Mouse (Mus musculus): ENCODE data around the gene Tbc1d17. TPM values are rescaled to one million over a fixed set of nuclear protein-coding genes. Genes with fewer than 3 reads are reported as not detected.

Tbc1d17 gene
- polyA plus RNA-seq (2015; fragmentation: Nextera tagmentation; extraction: Ambion mirVana): 71.0 and 71.3 TPM in 2 replicates

DNA sequence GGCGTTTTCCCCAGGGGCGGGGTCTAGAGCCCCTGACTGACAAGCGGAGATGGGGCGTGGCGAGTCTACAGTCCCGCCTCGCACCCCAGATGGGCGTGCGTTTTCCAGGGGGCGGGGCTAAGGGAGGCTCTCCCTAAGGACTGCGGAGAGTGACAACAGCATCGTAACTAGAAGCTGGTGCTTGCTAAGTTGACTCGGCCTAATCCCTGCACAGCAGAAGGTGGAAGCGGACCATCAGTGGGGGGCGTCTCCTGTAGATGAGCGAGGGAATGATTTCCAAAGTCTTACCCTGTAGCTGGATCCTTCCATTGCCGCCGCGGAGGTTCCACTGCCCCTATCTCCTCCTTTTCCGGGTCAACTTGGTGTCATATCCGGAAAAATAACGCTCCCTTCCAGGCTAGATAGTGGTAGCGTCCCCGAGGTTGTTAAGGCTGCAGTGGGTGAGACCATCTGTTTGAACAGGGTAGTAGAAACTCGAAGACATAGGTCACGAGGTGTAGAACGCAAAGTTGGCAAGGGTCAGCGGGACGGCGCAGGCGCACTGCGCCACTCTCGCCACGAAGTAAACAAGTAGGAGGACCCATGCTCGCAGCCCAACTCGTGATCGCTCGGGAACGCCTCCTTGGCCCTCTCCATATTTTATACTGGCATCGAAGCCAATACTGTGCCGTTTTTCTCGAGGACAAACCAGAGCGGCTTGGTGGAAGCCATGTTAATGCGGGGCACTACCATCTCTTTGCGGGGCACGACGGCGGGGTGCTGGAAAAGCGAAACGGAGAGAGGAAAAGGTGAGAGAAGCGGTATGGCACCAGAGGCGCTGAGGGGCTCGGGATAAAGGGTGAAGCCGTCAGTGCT lies at the start of gene Tbc1d17, which contains the start of gene Akt1s1:
Tbc1d17 (minus strand) TSS at position 519 of the 855 bp plus-strand sequence.
Akt1s1 (plus strand) TSS at position 431 of the 855 bp plus-strand sequence.
- peaks cover 36% of the 10 kb centered on the region for H3K4me1 ChIP-seq (replicated peaks)
- peak within 1 kb of the TSS; percentile 98 for H3K27ac ChIP-seq
- peak within 1 kb of the TSS; percentile 71 for H3K4me3 ChIP-seq (replicated peaks)
- H3K36me3 ChIP-seq: peaks cover 38% of the 10 kb centered on the region
- peak; percentile 86 for ATAC-seq
- H3K27me3 ChIP-seq (replicated peaks): no peaks in the 10 kb centered on the region
- peak within 1 kb of the TSS; percentile 76 for H3K9ac ChIP-seq
- H3K9me3 ChIP-seq: no peaks in the 10 kb centered on the region
- WGBS: under 1% methylated on average over 54 of the region's 54 CpGs
- H3K4me2 ChIP-seq (replicated peaks): peak within 1 kb of the TSS; percentile 85

DNA sequence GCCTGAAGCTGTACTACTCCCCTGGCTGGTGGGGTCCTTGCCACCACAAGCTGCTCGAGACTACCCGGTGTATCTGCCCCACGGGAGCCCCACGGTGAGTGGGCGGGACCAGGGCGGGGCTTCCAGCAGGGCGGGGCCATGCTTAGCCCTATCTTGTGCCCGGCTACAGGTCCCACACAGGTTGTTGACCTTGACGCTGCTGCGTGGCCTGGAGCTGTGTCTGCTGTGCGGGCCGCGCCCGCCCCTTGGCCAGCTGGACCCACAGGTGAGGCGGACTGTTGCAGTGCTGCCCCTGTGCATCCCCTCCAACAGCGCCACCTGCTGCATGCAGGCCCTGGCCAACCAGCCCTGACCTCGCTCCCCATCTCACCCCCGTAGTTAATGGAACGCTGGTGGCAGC lies 49.7 kb upstream of the Tbc1d17 start:
- 0 out of 2 replicates have a peak, but pooled peaks have one; percentile 4 for ATAC-seq
- Histone ChIP-seq H3K4me1 (replicated peaks) (peaks cover 29% of the 10 kb centered on the region), H3K9ac (no peak overlapping the region), H3K4me3 (replicated peaks) (no peak overlapping the region), H3K36me3 (peaks cover 12% of the 10 kb centered on the region), H3K27ac (no peak overlapping the region), H3K4me2 (replicated peaks) (no peak overlapping the region; the same call in 1 of the 2 replicates), H3K27me3 (replicated peaks) (no peaks in the 10 kb centered on the region), H3K9me3 (no peaks in the 10 kb centered on the region)
- 31% methylated on average over 19 of the region's 19 CpGs for WGBS

DNA sequence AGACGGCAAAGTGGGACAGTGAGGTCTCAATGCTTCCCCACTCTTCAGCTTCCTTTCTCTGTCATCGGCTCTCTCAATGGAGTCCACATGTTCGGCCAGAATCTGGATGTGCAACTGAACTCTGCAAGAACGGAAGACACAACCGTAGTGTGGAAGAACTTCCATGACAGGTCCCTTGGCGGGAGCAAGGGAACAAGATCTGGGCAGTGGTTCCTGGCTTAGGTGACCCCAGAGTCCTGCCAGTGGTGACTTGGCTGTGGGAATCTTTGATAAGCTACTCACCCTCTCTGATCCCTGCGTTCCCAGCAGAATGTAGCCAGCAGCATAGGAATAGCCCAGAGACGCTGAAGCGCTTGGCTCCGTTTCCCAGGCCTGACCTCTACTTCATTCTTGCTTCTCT lies 47.6 kb upstream of the Tbc1d17 start:
- Histone ChIP-seq H3K4me3 (replicated peaks) (peak overlapping the region; percentile 64), H3K9ac (peak overlapping the region; percentile 68), H3K4me2 (replicated peaks) (peak overlapping the region; percentile 83), H3K9me3 (no peaks in the 10 kb centered on the region), H3K4me1 (replicated peaks) (peaks cover 31% of the 10 kb centered on the region), H3K27ac (peak overlapping the region; percentile 82), H3K36me3 (peaks cover 4% of the 10 kb centered on the region; the same call in 1 of the 2 replicates), H3K27me3 (replicated peaks) (no peaks in the 10 kb centered on the region)
- ATAC-seq: no peak
- 36% methylated on average over 10 of the region's 10 CpGs for WGBS

DNA sequence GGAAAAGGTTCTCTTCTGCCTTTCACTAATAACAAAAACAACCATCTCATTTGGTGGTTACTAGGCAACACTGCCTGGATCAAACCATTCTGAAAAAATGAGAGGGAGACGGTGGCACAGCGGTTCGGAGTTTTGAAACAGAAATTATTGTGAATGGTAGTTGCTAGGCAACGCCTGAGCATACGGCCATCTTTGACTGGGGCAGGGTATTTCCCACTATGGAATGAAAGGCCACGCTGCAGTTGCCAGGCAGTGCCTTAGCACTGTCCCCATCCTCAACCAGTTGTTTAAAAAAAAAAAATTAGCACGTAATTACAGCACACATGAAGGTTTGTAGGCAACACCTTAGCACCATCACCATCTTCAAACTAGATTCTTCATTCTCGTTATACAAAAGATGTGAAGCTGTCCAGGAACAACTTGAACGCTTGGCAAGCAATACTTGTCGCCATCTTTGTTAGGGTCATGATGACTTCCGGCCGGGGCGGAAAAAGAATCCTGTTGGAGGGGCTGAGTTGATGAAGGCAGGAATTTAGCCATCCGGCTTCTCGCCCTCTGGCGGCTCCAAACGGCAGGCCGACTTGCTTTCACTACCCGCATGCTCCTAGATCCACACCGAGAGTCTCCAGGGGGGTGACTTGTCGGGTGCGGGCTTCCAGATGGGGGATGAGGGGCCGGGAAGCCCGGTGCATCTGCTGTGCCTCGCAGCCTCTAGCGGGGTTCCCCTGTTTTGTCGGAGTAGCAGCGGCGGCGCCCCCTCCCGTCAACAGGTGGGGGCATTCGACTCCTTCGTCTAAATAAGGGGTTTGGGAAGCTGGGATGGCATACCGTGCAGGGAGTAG lies 46.9 kb upstream of the Tbc1d17 start, which contains the start of gene Fuz:
Fuz (plus strand) TSS at position 487 of the 842 bp plus-strand sequence.
- peak; percentile 65 for ATAC-seq
- under 1% methylated on average over 34 of the region's 34 CpGs for WGBS
- peaks cover 32% of the 10 kb centered on the region for H3K4me1 ChIP-seq (replicated peaks)

DNA sequence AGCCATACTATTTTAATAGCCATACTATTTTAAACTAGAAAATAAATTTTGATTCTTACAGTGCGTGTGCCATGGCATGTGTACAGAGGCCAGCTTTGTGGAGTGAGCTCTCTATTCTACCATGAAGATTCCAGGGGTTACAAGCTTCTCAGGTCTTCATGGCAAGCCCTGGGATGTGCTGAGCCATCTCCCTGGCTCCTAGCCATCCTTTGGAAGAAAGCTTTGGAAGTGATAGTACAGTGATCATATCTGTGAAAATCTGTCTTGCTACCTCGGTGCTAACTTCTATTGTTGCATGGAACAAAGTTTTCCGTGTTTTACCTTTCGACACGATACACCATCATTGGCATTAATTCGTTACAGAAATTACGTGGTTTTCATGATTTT lies 46.3 kb upstream of the Tbc1d17 start:
- WGBS: 74% methylated on average over 7 of the region's 7 CpGs
- H3K4me1 ChIP-seq (replicated peaks): peaks cover 34% of the 10 kb centered on the region
- H3K9me3 ChIP-seq: no peaks in the 10 kb centered on the region
- no peak for ATAC-seq
- no peaks in the 10 kb centered on the region for H3K36me3 ChIP-seq
- no peak overlapping the region; the same call in none of the 2 replicates for H3K27ac ChIP-seq
- H3K4me3 ChIP-seq (replicated peaks): 0 out of 2 replicates have a peak overlapping the region, but pooled peaks have one; percentile 64
- H3K27me3 ChIP-seq (replicated peaks): no peaks in the 10 kb centered on the region
- no peak overlapping the region for H3K9ac ChIP-seq
- peak overlapping the region; percentile 83 for H3K4me2 ChIP-seq (replicated peaks)

More for the DNA sequence above, 46.9 kb upstream of the Tbc1d17 start, which contains the start of gene Fuz:
- peak within 1 kb of the TSS; percentile 82 for H3K27ac ChIP-seq
- no peaks in the 10 kb centered on the region for H3K9me3 ChIP-seq
- H3K4me3 ChIP-seq (replicated peaks): peak within 1 kb of the TSS; percentile 64
- no peaks in the 10 kb centered on the region for H3K27me3 ChIP-seq (replicated peaks)
- H3K9ac ChIP-seq: peak within 1 kb of the TSS; percentile 68
- peak within 1 kb of the TSS; percentile 83 for H3K4me2 ChIP-seq (replicated peaks)
- H3K36me3 ChIP-seq: peaks cover 4% of the 10 kb centered on the region; the same call in 1 of the 2 replicates

DNA sequence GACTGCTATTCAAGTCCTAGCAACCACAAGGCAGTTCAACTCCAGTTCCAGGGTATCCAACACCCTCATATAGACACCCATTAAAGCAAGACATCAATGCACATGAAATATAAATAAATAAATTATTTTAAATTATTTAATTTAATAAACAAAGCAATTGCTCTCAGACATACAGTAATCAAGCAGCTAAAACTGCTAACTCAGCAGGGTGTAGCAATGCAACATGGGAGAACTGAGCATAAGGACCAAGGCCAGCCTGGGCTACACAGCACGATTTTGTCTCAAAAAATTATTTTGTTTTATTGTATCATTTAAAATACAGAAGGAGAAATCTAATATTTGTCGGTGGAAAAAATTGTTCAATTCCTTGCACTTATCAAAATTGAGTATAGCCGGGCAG lies 45.3 kb upstream of the Tbc1d17 start:
- 92% methylated on average over 3 of the region's 3 CpGs for WGBS
- Histone ChIP-seq H3K27ac (no peak overlapping the region), H3K4me3 (replicated peaks) (no peak overlapping the region)

DNA sequence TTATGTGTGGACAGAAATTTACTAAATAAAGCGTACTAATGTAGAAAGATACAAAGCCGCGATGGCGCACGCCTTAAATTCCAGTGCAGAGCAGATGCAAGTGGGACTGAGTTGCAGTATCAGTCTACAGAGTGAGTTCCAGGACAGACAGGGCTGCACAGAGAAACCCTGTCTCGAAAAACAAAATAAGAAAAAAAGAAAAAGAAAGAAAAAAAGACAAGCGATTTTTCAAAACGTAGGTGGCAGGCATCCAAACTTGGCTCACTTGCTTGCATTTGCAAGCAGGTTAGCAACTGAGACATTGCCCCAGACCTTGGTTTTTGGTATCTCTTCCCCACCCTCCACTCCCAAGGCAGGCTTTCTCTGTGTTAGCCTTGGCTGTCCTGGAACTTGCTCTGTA lies 44.3 kb upstream of the Tbc1d17 start:
- peaks cover 27% of the 10 kb centered on the region for H3K4me1 ChIP-seq (replicated peaks)
- H3K4me3 ChIP-seq (replicated peaks): no peak overlapping the region

More for the DNA sequence above, 45.3 kb upstream of the Tbc1d17 start:
- Histone ChIP-seq H3K4me1 (replicated peaks) (peaks cover 35% of the 10 kb centered on the region), H3K9ac (no peak overlapping the region), H3K4me2 (replicated peaks) (no peak overlapping the region), H3K9me3 (no peaks in the 10 kb centered on the region), H3K36me3 (peaks cover 5% of the 10 kb centered on the region), H3K27me3 (replicated peaks) (no peaks in the 10 kb centered on the region)
- no peak for ATAC-seq

DNA sequence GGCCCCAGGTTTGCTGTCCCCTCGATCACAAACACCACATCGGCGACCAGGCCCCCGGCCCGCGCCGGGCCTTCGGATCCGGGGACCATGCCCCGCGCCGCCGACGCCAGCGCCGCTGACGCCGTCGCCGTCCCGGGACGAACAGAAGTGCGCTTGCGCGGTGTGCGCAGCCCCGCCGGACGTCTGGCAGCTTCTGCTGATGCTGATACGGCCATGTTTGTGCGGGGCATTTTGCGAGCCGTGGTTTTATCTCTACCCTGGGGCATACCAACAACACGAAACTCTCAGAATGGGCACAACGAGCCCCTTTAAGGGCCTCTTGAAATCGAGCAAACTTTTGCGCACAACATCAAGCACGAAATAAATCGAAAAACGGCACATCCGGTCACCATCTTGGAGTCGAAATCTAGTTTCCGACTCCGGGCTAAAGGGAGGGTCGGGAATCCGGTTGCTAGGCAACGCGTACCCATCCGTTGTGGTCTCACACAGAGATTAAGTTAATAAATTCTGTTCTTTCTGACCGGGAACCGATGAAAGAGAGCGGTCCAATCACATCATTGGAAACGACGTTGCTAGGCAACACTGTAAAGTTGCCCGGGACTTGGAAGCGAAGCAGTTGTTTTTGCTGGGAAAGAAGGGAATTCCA lies 43.5 kb upstream of the Tbc1d17 start, which contains the start of gene Med25:
Med25 (minus strand) TSS at position 437 of the 646 bp plus-strand sequence.
- Histone ChIP-seq H3K9ac (peak within 1 kb of the TSS; percentile 80), H3K27me3 (replicated peaks) (no peaks in the 10 kb centered on the region), H3K27ac (peak within 1 kb of the TSS; percentile 90), H3K4me2 (replicated peaks) (peak within 1 kb of the TSS; percentile 81), H3K4me3 (replicated peaks) (peak within 1 kb of the TSS; percentile 65), H3K4me1 (replicated peaks) (peaks cover 26% of the 10 kb centered on the region), H3K9me3 (no peaks in the 10 kb centered on the region), H3K36me3 (peaks cover 11% of the 10 kb centered on the region)
- WGBS: under 1% methylated on average over 56 of the region's 56 CpGs
- peak; percentile 83 for ATAC-seq

More for the DNA sequence above, 44.3 kb upstream of the Tbc1d17 start:
- Histone ChIP-seq H3K36me3 (peaks cover 11% of the 10 kb centered on the region), H3K27me3 (replicated peaks) (no peaks in the 10 kb centered on the region), H3K4me2 (replicated peaks) (peak overlapping the region; percentile 23), H3K9me3 (no peaks in the 10 kb centered on the region), H3K9ac (no peak overlapping the region), H3K27ac (peak overlapping the region; percentile 69)
- no peak for ATAC-seq
- WGBS: 22% methylated on average over 8 of the region's 8 CpGs

DNA sequence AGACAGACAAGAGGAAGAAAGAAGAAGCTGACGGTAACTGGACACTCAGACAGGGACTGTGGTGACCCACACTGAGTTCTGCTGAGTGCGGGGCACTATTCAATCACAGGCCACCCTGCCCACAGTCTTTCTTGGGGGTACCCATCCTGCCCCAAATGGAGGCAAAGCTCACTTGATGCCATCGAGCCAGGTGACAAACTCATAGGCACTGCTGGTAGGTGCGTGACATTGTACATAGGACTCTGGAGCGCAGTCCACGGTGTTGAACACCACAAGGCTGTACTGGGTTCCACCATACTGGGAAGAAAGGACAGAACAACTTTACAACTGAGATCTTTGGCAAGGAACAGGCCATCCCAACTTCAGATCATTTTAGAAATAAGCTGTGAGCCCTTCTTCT lies 42.7 kb upstream of the Tbc1d17 start:
- peak overlapping the region; percentile 90; the same call in 1 of the 2 replicates for H3K27ac ChIP-seq
- H3K4me3 ChIP-seq (replicated peaks): peak overlapping the region; percentile 65
- H3K36me3 ChIP-seq: peaks cover 11% of the 10 kb centered on the region
- peak overlapping the region; percentile 80 for H3K9ac ChIP-seq
- H3K9me3 ChIP-seq: no peaks in the 10 kb centered on the region
- WGBS: 18% methylated on average over 6 of the region's 6 CpGs
- peak overlapping the region; percentile 81 for H3K4me2 ChIP-seq (replicated peaks)
- no peaks in the 10 kb centered on the region for H3K27me3 ChIP-seq (replicated peaks)
- peaks cover 19% of the 10 kb centered on the region for H3K4me1 ChIP-seq (replicated peaks)
- peak; percentile 15; the same call in 1 of the 2 replicates for ATAC-seq

DNA sequence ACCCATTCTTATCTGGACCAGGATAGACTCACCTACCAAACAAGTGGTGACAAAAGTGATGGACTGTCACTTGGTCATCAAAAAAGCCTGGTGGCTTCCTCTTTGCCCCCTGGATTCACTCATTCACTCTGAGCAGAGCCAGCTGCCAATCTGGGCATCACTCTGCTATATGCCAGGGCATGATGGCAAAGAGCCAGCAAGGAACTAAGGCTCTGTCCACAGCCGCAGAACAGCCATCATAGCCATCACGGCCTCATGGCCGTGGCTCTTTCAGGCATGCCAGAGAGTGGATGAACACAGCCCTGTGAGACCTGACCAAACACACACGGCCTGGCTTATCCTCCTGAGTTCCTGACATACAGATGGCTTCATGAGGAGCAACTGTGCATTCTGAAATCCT lies 41.9 kb upstream of the Tbc1d17 start:
- Histone ChIP-seq H3K27me3 (replicated peaks) (no peaks in the 10 kb centered on the region), H3K36me3 (peaks cover 11% of the 10 kb centered on the region), H3K4me3 (replicated peaks) (peak overlapping the region; percentile 65; the same call in 1 of the 2 replicates), H3K9me3 (no peaks in the 10 kb centered on the region), H3K4me2 (replicated peaks) (peak overlapping the region; percentile 81), H3K9ac (0 out of 2 replicates have a peak overlapping the region, but pooled peaks have one; percentile 80), H3K27ac (no peak overlapping the region), H3K4me1 (replicated peaks) (peaks cover 16% of the 10 kb centered on the region)
- WGBS: 84% methylated on average over 4 of the region's 4 CpGs
- ATAC-seq: no peak

DNA sequence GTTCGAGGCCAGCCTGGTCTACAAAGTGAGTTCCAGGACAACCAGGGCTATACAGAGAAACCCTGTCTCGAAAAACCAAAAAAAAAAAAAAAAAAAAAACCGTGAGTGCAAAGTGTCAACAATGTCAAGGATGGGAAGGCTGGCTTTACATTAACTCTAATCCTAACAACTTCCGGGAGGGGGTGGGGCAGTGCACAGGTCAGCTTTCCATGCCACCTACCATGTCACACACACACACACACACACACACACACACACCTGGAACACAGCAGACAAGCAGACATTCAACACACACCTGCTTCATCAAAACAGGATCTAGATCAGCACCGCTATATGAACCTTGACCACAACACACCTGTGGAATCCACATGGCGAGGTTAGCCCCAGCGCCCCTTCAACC lies 41.3 kb upstream of the Tbc1d17 start:
- no peak overlapping the region for H3K27ac ChIP-seq
- no peak for ATAC-seq

More for the DNA sequence above, 41.3 kb upstream of the Tbc1d17 start:
- H3K4me1 ChIP-seq (replicated peaks): peaks cover 16% of the 10 kb centered on the region
- no peaks in the 10 kb centered on the region for H3K9me3 ChIP-seq
- WGBS: 76% methylated on average over 7 of the region's 7 CpGs
- peaks cover 13% of the 10 kb centered on the region for H3K36me3 ChIP-seq
- no peak overlapping the region for H3K9ac ChIP-seq
- no peaks in the 10 kb centered on the region for H3K27me3 ChIP-seq (replicated peaks)
- H3K4me2 ChIP-seq (replicated peaks): peak overlapping the region; percentile 81; the same call in 1 of the 2 replicates
- H3K4me3 ChIP-seq (replicated peaks): no peak overlapping the region

Data from intestine, embryonic 15.5 days (tissue).